Mouse (Mus musculus): ENCODE measurements around the gene Itih2. TPM values are rescaled to one million over a fixed set of nuclear protein-coding genes. Genes with fewer than 3 reads are reported as not detected.
A peak's percentile ranks its signal among the peaks of the same experiment; 100 is the strongest.

Itih2 gene
- polyA plus RNA-seq, 1 experiment from 2014 or later, result 0.87 TPM

DNA sequence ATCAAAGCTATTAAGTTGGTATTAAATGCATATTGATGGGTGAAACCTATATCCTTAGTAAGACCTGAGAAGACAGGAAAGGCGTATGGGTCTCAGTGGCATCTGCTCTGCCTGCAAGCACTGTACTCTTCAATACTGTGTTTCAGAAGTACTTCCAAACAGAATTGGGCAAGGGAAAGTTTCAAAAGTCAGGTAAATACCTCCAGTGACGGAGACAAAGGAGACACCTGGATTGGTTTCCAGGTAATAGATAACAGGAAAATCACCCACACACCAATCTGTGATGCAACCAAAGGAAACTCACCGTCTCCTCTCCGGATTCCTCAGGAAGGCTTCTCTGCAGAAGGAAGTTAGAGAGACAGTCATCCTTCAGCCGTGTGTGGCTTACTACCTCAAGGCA lies 3.7 kb downstream of the Itih2 start:
- Histone ChIP-seq H3K36me3 (ENCODE audit: control insufficient read depth, insufficient read depth, low read length) (no peaks in the 10 kb centered on the region), H3K4me3 (ENCODE audit: low read length) (no peak overlapping the region), H3K4me2 (replicated peaks; ENCODE audit: low read depth, low read length) (no peak overlapping the region), H3K27me3 (ENCODE audit: control insufficient read depth, insufficient read depth, low read length) (no peaks in the 10 kb centered on the region), H3K4me1 (ENCODE audit: control insufficient read depth, insufficient read depth, low read length) (no peaks in the 10 kb centered on the region), H3K27ac (ENCODE audit: low read depth, low read length) (no peak overlapping the region), H3K9ac (ENCODE audit: low read depth, low read length) (no peak overlapping the region), H3K9me3 (ENCODE audit: control insufficient read depth, low read length) (no peaks in the 10 kb centered on the region)
- 90% methylated on average over 5 of the region's 5 CpGs for WGBS
- no peak for ATAC-seq (ENCODE audit: low FRiP score, low TSS enrichment)

DNA sequence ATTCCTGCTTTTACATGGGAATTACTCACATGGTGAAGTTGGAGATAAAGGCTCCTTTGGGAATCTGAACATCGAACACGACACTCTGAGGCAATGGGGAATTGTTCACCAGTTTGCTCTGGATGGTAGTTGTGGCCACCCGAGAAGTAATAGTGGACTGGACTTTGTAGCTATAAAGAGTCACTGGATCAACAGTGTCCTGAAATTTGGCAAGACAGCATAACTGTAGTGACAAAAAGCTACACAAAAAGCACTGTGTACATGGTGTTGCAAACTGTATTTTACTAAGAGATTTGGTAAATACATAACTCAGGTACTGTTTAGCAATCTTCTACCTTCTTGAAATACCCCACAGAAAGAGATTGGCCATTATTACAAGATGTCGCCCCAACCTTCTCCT lies 5.1 kb downstream of the Itih2 start:
- H3K36me3 ChIP-seq (ENCODE audit: control insufficient read depth, insufficient read depth, low read length), result no peaks in the 10 kb centered on the region
- WGBS, result 91% methylated on average over 4 of the region's 4 CpGs
- H3K4me3 ChIP-seq (ENCODE audit: low read length), result no peak overlapping the region
- no peak overlapping the region for H3K27ac ChIP-seq (ENCODE audit: low read depth, low read length)
- no peak for ATAC-seq (ENCODE audit: low FRiP score, low TSS enrichment)
- H3K27me3 ChIP-seq (ENCODE audit: control insufficient read depth, insufficient read depth, low read length), result no peaks in the 10 kb centered on the region
- H3K9ac ChIP-seq (ENCODE audit: low read depth, low read length), result no peak overlapping the region
- no peak overlapping the region for H3K4me2 ChIP-seq (replicated peaks; ENCODE audit: low read depth, low read length)
- H3K4me1 ChIP-seq (ENCODE audit: control insufficient read depth, insufficient read depth, low read length), result no peaks in the 10 kb centered on the region
- H3K9me3 ChIP-seq (ENCODE audit: control insufficient read depth, low read length), result no peaks in the 10 kb centered on the region

DNA sequence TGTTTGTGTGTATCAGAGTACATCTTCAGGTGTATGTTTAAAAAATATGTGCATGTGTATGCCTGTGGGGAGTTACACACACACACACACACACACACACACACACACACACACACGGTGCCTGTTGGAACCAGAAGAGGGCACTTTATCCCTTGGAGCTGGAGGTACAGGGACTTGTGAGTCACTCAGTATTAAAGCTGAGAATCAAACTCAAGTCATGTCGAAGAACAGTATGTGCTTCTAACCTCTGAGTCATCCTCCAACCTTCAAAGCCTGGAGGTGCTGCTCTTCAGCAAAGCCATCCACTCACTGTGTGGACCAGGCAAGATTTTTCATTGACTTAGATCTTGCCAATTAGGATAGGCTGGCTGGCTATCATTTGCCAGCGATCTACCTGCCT lies 9.4 kb downstream of the Itih2 start:
- H3K27me3 ChIP-seq (ENCODE audit: control insufficient read depth, insufficient read depth, low read length), result no peaks in the 10 kb centered on the region
- 71% methylated on average over 3 of the region's 3 CpGs for WGBS
- no peaks in the 10 kb centered on the region for H3K4me1 ChIP-seq (ENCODE audit: control insufficient read depth, insufficient read depth, low read length)
- no peak overlapping the region for H3K4me2 ChIP-seq (replicated peaks; ENCODE audit: low read depth, low read length)
- no peak overlapping the region for H3K27ac ChIP-seq (ENCODE audit: low read depth, low read length)
- no peak for ATAC-seq (ENCODE audit: low FRiP score, low TSS enrichment)
- no peaks in the 10 kb centered on the region for H3K36me3 ChIP-seq (ENCODE audit: control insufficient read depth, insufficient read depth, low read length)
- H3K4me3 ChIP-seq (ENCODE audit: low read length), result no peak overlapping the region
- no peak overlapping the region for H3K9ac ChIP-seq (ENCODE audit: low read depth, low read length)
- H3K9me3 ChIP-seq (ENCODE audit: control insufficient read depth, low read length), result no peaks in the 10 kb centered on the region

DNA sequence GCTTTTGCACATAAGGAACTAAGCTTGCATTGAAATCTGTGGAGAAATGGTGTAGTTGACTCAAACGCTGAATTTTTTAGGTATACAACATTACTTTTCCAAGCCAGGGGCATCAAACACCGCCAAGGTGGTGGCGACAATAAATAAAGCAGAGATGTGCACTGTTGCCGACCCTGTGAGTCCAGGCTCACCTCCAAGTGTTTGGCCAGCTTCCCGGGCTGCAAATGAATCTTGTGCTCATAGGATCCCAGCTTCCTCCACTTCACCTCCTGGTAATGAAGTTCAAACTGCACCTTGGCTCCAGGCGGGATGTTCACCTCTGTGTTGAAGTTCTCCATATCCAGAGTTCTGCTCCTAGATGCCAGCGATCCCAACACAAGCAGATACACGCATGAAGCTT lies 11.9 kb downstream of the Itih2 start:
- Histone ChIP-seq H3K36me3 (ENCODE audit: control insufficient read depth, insufficient read depth, low read length) (no peaks in the 10 kb centered on the region), H3K9ac (ENCODE audit: low read depth, low read length) (no peak overlapping the region), H3K4me2 (replicated peaks; ENCODE audit: low read depth, low read length) (no peak overlapping the region), H3K9me3 (ENCODE audit: control insufficient read depth, low read length) (no peaks in the 10 kb centered on the region), H3K27me3 (ENCODE audit: control insufficient read depth, insufficient read depth, low read length) (no peaks in the 10 kb centered on the region), H3K4me3 (ENCODE audit: low read length) (no peak overlapping the region), H3K27ac (ENCODE audit: low read depth, low read length) (no peak overlapping the region), H3K4me1 (ENCODE audit: control insufficient read depth, insufficient read depth, low read length) (no peaks in the 10 kb centered on the region)
- 80% methylated on average over 8 of the region's 8 CpGs for WGBS
- ATAC-seq (ENCODE audit: low FRiP score, low TSS enrichment), result no peak

DNA sequence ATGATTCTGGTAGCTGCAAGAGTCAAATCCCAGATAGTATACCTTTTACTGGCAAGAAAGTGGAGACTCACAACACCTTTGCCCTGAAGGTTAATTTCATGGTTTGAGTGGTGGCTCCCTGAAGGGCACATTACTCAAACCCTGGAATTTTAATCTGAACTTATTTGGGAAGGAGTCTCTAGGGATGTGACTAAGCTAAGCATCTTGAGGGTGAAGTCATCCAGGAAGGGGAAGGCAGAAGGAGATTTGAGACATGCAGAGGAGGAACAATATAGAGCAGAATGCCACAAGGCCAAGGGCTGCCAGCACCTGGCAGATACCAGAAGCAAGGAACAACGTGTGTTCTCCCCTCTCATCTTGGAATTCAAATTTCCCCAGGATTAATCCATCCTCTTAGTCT lies 12.4 kb downstream of the Itih2 start:
- Histone ChIP-seq H3K4me2 (replicated peaks; ENCODE audit: low read depth, low read length) (no peak overlapping the region), H3K4me1 (ENCODE audit: control insufficient read depth, insufficient read depth, low read length) (no peaks in the 10 kb centered on the region), H3K9ac (ENCODE audit: low read depth, low read length) (no peak overlapping the region), H3K36me3 (ENCODE audit: control insufficient read depth, insufficient read depth, low read length) (no peaks in the 10 kb centered on the region), H3K27me3 (ENCODE audit: control insufficient read depth, insufficient read depth, low read length) (no peaks in the 10 kb centered on the region), H3K9me3 (ENCODE audit: control insufficient read depth, low read length) (no peaks in the 10 kb centered on the region), H3K27ac (ENCODE audit: low read depth, low read length) (no peak overlapping the region), H3K4me3 (ENCODE audit: low read length) (no peak overlapping the region)
- 71% methylated on average over 1 of the region's 1 CpGs for WGBS
- no peak for ATAC-seq (ENCODE audit: low FRiP score, low TSS enrichment)

DNA sequence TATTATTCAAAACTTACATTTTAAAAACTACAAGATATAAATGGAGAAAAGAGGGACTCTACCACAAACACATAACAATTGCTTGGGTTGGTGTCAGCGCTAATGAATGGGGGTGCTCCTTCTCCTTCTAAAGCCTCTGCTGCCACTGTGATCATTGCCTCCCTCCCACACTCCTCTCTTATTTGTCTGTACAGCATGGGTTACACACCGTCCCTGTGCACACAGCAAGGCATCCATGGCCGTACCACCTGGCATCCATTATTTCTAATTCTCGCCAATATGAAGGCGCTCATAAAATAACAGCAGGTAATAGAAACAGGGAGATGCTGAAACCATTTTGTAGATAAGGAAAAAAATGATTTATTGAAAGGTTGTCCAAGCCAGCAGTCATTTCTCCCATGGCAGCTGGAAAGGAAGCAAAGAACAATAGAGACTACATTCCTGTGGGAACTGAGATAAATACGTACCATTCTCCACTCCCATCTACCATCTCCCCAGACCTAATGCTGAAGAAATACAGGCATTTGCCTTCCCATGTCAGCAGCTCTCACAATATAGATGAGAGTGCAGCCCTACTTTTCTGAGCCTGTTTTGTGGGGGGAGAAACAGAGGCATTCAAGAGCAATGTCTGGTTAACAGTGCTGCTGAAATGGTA lies 22.5 kb downstream of the Itih2 start:
- Histone ChIP-seq H3K4me2 (replicated peaks; ENCODE audit: low read depth, low read length) (no peak overlapping the region), H3K4me3 (ENCODE audit: low read length) (no peak overlapping the region), H3K27me3 (ENCODE audit: control insufficient read depth, insufficient read depth, low read length) (no peaks in the 10 kb centered on the region), H3K9ac (ENCODE audit: low read depth, low read length) (no peak overlapping the region), H3K36me3 (ENCODE audit: control insufficient read depth, insufficient read depth, low read length) (no peaks in the 10 kb centered on the region), H3K9me3 (ENCODE audit: control insufficient read depth, low read length) (no peaks in the 10 kb centered on the region), H3K4me1 (ENCODE audit: control insufficient read depth, insufficient read depth, low read length) (no peaks in the 10 kb centered on the region), H3K27ac (ENCODE audit: low read depth, low read length) (no peak overlapping the region)
- ATAC-seq (ENCODE audit: low FRiP score, low TSS enrichment), result no peak
- WGBS, result 70% methylated on average over 6 of the region's 6 CpGs

DNA sequence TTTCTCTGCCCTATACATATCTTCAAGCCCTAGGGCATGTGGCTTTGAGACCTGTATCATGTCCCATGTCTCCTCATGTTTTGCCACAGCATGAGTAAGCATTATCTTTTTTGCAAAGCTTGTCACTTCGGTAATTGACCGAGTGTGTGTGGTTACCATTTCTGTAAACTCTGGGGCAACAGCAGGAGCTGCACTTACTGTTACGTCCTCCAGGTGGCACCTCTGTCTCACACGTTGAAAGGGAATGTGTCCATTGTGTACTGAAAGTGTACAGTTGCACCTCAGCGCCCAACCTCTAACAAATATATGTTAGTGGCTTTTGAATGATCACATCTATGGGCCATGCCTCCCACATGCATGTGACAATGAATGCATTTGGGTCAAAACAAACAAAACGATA lies 30.0 kb downstream of the Itih2 start:
- no peaks in the 10 kb centered on the region for H3K4me1 ChIP-seq (ENCODE audit: control insufficient read depth, insufficient read depth, low read length)
- no peaks in the 10 kb centered on the region for H3K27me3 ChIP-seq (ENCODE audit: control insufficient read depth, insufficient read depth, low read length)
- H3K9me3 ChIP-seq (ENCODE audit: control insufficient read depth, low read length), result no peaks in the 10 kb centered on the region
- WGBS, result 45% methylated on average over 6 of the region's 6 CpGs
- no peak overlapping the region for H3K4me3 ChIP-seq (ENCODE audit: low read length)
- H3K27ac ChIP-seq (ENCODE audit: low read depth, low read length), result no peak overlapping the region
- H3K4me2 ChIP-seq (replicated peaks; ENCODE audit: low read depth, low read length), result no peak overlapping the region
- ATAC-seq (ENCODE audit: low FRiP score, low TSS enrichment), result 0 out of 2 replicates have a peak, but pooled peaks have one; percentile 29
- no peaks in the 10 kb centered on the region for H3K36me3 ChIP-seq (ENCODE audit: control insufficient read depth, insufficient read depth, low read length)
- no peak overlapping the region for H3K9ac ChIP-seq (ENCODE audit: low read depth, low read length)

DNA sequence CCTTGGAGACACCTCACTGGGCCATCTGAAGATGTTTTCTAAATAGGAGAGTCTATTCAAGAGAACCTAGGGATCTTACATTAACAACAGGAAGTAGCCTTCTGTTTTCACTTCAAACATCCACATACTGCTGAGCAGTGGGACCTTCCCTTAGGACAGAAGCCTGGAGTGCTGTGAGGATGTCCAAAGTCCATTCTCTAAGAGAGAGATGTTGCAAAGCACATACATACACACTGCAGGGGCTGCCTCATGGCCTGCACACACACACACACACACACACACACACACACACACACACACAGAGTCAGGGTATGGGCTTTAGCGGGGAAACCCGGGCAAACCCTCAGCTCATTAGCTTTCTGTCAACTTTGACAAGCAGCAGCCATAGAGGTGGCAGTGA lies 30.7 kb downstream of the Itih2 start:
- no peaks in the 10 kb centered on the region for H3K36me3 ChIP-seq (ENCODE audit: control insufficient read depth, insufficient read depth, low read length)
- H3K9me3 ChIP-seq (ENCODE audit: control insufficient read depth, low read length), result no peaks in the 10 kb centered on the region
- no peak overlapping the region for H3K27ac ChIP-seq (ENCODE audit: low read depth, low read length)
- ATAC-seq (ENCODE audit: low FRiP score, low TSS enrichment), result no peak
- no peaks in the 10 kb centered on the region for H3K4me1 ChIP-seq (ENCODE audit: control insufficient read depth, insufficient read depth, low read length)
- H3K4me3 ChIP-seq (ENCODE audit: low read length), result no peak overlapping the region
- WGBS, result 75% methylated on average over 2 of the region's 2 CpGs
- no peak overlapping the region for H3K4me2 ChIP-seq (replicated peaks; ENCODE audit: low read depth, low read length)
- H3K27me3 ChIP-seq (ENCODE audit: control insufficient read depth, insufficient read depth, low read length), result no peaks in the 10 kb centered on the region
- H3K9ac ChIP-seq (ENCODE audit: low read depth, low read length), result no peak overlapping the region

DNA sequence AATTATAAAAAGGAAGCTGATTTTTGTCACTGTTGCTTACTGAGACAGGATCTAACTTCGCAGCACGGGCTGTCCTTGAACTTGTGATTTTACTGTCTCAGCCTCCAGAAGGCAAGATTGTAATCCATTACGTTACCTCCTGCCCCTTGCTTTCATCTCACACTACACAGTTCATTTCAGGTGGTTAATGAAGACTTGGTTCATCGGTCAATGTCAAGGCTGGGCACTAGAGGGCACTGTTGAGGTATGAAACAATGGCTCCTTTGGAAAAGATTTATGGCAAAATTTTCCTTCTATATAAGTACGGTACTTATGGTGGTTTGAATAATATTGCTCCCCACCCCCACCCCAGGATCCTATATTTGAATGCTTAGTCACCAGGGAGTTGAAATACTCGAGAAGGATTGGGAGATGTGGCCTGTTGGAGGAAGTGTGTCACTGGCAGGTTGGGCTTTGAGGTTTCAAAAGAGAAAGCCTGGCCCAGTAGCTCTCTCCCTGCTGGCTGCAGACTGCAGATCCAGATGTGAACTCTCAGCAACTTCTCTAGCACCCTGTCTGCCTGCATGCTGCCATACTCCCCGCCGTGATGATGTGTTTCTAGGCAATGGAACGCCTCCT lies 32.5 kb downstream of the Itih2 start:
- no peaks in the 10 kb centered on the region for H3K4me1 ChIP-seq (ENCODE audit: control insufficient read depth, insufficient read depth, low read length)
- no peak overlapping the region for H3K9ac ChIP-seq (ENCODE audit: low read depth, low read length)
- H3K36me3 ChIP-seq (ENCODE audit: control insufficient read depth, insufficient read depth, low read length), result no peaks in the 10 kb centered on the region; the same call in 1 of the 2 replicates
- H3K27me3 ChIP-seq (ENCODE audit: control insufficient read depth, insufficient read depth, low read length), result no peaks in the 10 kb centered on the region
- H3K4me2 ChIP-seq (replicated peaks; ENCODE audit: low read depth, low read length), result no peak overlapping the region
- no peaks in the 10 kb centered on the region for H3K9me3 ChIP-seq (ENCODE audit: control insufficient read depth, low read length)
- ATAC-seq (ENCODE audit: low FRiP score, low TSS enrichment), result no peak
- 33% methylated on average over 9 of the region's 9 CpGs for WGBS
- no peak overlapping the region for H3K27ac ChIP-seq (ENCODE audit: low read depth, low read length)
- H3K4me3 ChIP-seq (ENCODE audit: low read length), result no peak overlapping the region
